Mouse (Mus musculus): ENCODE data around the gene Phc2. TPM values are rescaled to one million over a fixed set of nuclear protein-coding genes. Genes with fewer than 3 reads are reported as not detected.

Phc2 gene
- total and polyA plus RNA-seq, 3 experiments: 23.7 to 65.5 TPM; not detected in 1

GRCm38 (mm10) chr4:128609925-128610402, 44.5 kb upstream of the Phc2 start, which contains the start of gene Zscan20:
Gene Zscan20, minus strand, starts transcription at chr4:128610098.
- peak; percentile 99 for DNase-seq (ENCODE audit: low read depth, low spot score)
- Histone ChIP-seq H3K4me1 (ENCODE audit: control insufficient read depth in 1 of 2, insufficient read depth in 2 of 2, low read length in 2 of 2) (peaks cover 0 to 4% of the 10 kb centered on the region in 2 experiments; a peak in 1 of 4 replicates), H3K9me3 (replicated peaks; ENCODE audit: insufficient read depth, low read length) (no peaks in the 10 kb centered on the region), H3K36me3 (ENCODE audit: control insufficient read depth in 1 of 2, insufficient read depth in 2 of 2, low read length in 2 of 2) (peaks cover 0 to 4% of the 10 kb centered on the region in 2 experiments; a peak in 1 of 4 replicates), H3K27ac (ENCODE audit: control insufficient read depth, low read depth, low read length) (peak within 1 kb of the TSS; percentile 50), H3K27me3 (ENCODE audit: control insufficient read depth in 1 of 2, insufficient read depth in 2 of 2, low read length in 2 of 2) (no peaks in the 10 kb centered on the region), H3K9ac (ENCODE audit: control insufficient read depth, low read depth, low read length, poor library complexity, severe bottlenecking) (peak within 1 kb of the TSS; percentile 60), H3K79me2 (ENCODE audit: control insufficient read depth, insufficient read depth, low read length, poor library complexity) (no peaks in the 10 kb centered on the region; the same call in 1 of the 2 replicates), H3K4me3 (ENCODE audit: control insufficient read depth in 1 of 2, insufficient read depth in 1 of 2, low read depth in 2 of 2, low read length in 2 of 2) (peak within 1 kb of the TSS; percentile 77 to 79)
- TF ChIP-seq ETS1 (IDR thresholded peaks at IDR 0.05; ENCODE audit: low read depth, low read length): peak; percentile 27; the same call in 1 of the 2 replicates
- TF ChIP-seq USF2 (IDR thresholded peaks at IDR 0.05; ENCODE audit: borderline replicate concordance in 1 of 2, insufficient read depth in 1 of 2, low read depth in 1 of 2, low read length in 2 of 2): no peak
- TF ChIP-seq MYC (IDR thresholded peaks at IDR 0.05; ENCODE audit: low read depth, low read length): no peak
- TF ChIP-seq UBTF (IDR thresholded peaks at IDR 0.05; ENCODE audit: borderline replicate concordance, insufficient read depth, low read depth, low read length): no peak
- TF ChIP-seq POLR2A (IDR thresholded peaks at IDR 0.05; ENCODE audit: control insufficient read depth in 1 of 2, insufficient read depth in 1 of 2, low read depth in 1 of 2, low read length in 2 of 2, poor library complexity in 1 of 2): peak in 1 of 2 experiments; percentile 61; a peak in 1 of 4 replicates
- no peak for TF ChIP-seq POLR2AphosphoS5 (IDR thresholded peaks at IDR 0.05; ENCODE audit: borderline replicate concordance, low read depth, low read length)
- TF ChIP-seq TBP (IDR thresholded peaks at IDR 0.05; ENCODE audit: low read depth, low read length): no peak
- TF ChIP-seq ZNF384 (IDR thresholded peaks at IDR 0.05; ENCODE audit: low read depth, low read length): 0 out of 2 replicates have a peak, but pooled peaks have one; percentile 12
- no peak for TF ChIP-seq TAL1 (IDR thresholded peaks at IDR 0.05; ENCODE audit: low read length)
- TF ChIP-seq MYB (IDR thresholded peaks at IDR 0.05; ENCODE audit: low read depth, low read length): no peak
- TF ChIP-seq CHD2 (IDR thresholded peaks at IDR 0.05; ENCODE audit: low read length): peak; percentile 55
- TF ChIP-seq NRF1 (IDR thresholded peaks at IDR 0.05; ENCODE audit: insufficient read depth, low read depth, low read length, poor library complexity, severe bottlenecking): peak; percentile 38; the same call in 1 of the 2 replicates
- peak; percentile 78 for TF ChIP-seq SIN3A (IDR thresholded peaks at IDR 0.05; ENCODE audit: low read length)
- no peak for TF ChIP-seq MEF2A (IDR thresholded peaks at IDR 0.05; ENCODE audit: extremely low read depth, insufficient replicate concordance, low read depth, low read length, poor library complexity, severe bottlenecking)
- no peak; a peak in 1 of 4 replicates for TF ChIP-seq EP300 (IDR thresholded peaks at IDR 0.05; ENCODE audit: low read depth in 1 of 2, low read length in 2 of 2)
- TF ChIP-seq CTCF (IDR thresholded peaks at IDR 0.05 in 2 of 3, conservative IDR thresholded peaks at IDR 0.05 in 1 of 3; ENCODE audit: control insufficient read depth in 1 of 3, insufficient read depth in 1 of 3, low read depth in 2 of 3, low read length in 3 of 3, poor library complexity in 1 of 3, severe bottlenecking in 1 of 3): no peak
- no peak for TF ChIP-seq RAD21 (IDR thresholded peaks at IDR 0.05; ENCODE audit: low read depth, low read length)
- TF ChIP-seq JUND (IDR thresholded peaks at IDR 0.05; ENCODE audit: low read depth, low read length): 0 out of 2 replicates have a peak, but pooled peaks have one; percentile 39
- TF ChIP-seq NELFE (IDR thresholded peaks at IDR 0.05; ENCODE audit: low read depth, low read length): peak; percentile 76
- TF ChIP-seq BHLHE40 (IDR thresholded peaks at IDR 0.05; ENCODE audit: borderline replicate concordance, low read depth, low read length): peak; percentile 14; the same call in 1 of the 2 replicates
- no peak for TF ChIP-seq ZKSCAN1 (IDR thresholded peaks at IDR 0.05; ENCODE audit: low read depth, low read length)
- TF ChIP-seq POLR2AphosphoS2 (IDR thresholded peaks at IDR 0.05; ENCODE audit: low read length): peak; percentile 66
- TF ChIP-seq GATA1 (IDR thresholded peaks at IDR 0.05; ENCODE audit: low read depth, low read length): no peak
- TF ChIP-seq SMC3 (IDR thresholded peaks at IDR 0.05; ENCODE audit: low read depth, low read length): no peak
- peak; percentile 71 for TF ChIP-seq MAZ (IDR thresholded peaks at IDR 0.05; ENCODE audit: low read depth, low read length)
- TF ChIP-seq HCFC1 (IDR thresholded peaks at IDR 0.05; ENCODE audit: low read depth, low read length): peak; percentile 97
- peak; percentile 47 for TF ChIP-seq USF1 (IDR thresholded peaks at IDR 0.05; ENCODE audit: low read depth, low read length)
- peak; percentile 83 for TF ChIP-seq KAT2A (conservative IDR thresholded peaks at IDR 0.05; ENCODE audit: low read depth, low read length)
- TF ChIP-seq MAX (IDR thresholded peaks at IDR 0.05; ENCODE audit: low read length): no peak; the same call in 1 of the 2 replicates
- peak; percentile 77 for TF ChIP-seq MXI1 (IDR thresholded peaks at IDR 0.05; ENCODE audit: low read depth, low read length)
- TF ChIP-seq E2F4 (IDR thresholded peaks at IDR 0.05; ENCODE audit: borderline replicate concordance, low read depth, low read length): no peak
- peak; percentile 58; the same call in 1 of the 2 replicates for TF ChIP-seq TCF12 (IDR thresholded peaks at IDR 0.05; ENCODE audit: low read depth, low read length)
- TF ChIP-seq ZMIZ1 (IDR thresholded peaks at IDR 0.05; ENCODE audit: low read depth, low read length): 0 out of 2 replicates have a peak, but pooled peaks have one; percentile 64
- TF ChIP-seq MAFK (IDR thresholded peaks at IDR 0.05; ENCODE audit: borderline replicate concordance, low read depth, low read length): no peak
- TF ChIP-seq GABPA (IDR thresholded peaks at IDR 0.05; ENCODE audit: low read depth, low read length): no peak
- no peak for TF ChIP-seq CHD1 (IDR thresholded peaks at IDR 0.05; ENCODE audit: low read depth, low read length)

Measured in MEL (cell line).